Mouse (Mus musculus) frontal cortex, postnatal 14 days (tissue): ENCODE results near the gene Cit.

Experiments
- DNase-seq, 2 experiments: peaks; one replicate each; pipeline ENCODE4 v3.0.0; 2022; ENCODE audit warnings: low spot score in 2 of 2

Cit gene

DNA sequence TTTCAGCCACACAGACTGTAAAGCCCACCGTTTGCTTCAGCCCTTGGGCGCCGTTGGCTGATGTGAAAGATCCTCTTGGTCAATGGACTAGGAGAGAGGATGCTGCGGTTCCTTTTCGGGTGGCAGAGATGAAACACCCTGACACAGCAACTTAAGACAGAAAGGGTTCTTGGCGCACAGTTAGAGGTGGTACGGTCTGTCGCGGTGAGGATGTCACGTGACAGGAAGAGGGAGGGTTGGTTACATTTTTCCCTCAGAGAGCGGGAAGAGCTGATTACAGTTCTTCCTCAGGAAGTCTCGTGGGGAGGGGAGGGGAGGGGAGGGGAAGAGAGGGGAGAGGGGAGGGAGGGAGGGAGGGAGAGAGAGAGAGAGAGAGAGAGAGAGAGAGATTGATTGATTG is 192.7 kb downstream of the Cit start:
- no peak for DNase-seq

DNA sequence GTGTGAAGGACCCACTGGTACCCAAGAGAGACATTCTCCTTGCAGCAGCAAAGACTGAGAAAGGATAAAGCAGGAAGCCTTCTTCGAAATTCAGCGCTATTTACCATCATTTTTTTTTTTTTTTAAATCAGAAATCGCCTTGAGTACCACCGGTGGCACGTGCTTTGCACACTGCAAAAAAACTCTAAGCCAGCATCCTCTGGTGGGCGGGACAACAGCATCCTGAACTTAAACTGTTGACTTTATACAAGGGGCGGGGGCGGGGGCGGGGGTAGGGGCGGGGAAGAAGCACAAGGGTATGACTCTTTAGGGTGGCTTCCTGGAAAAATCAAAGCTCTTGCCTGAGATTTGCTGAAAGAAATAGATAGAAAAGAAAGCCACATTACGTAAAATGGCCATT is 194.6 kb downstream of the Cit start:
- no peak for DNase-seq

DNA sequence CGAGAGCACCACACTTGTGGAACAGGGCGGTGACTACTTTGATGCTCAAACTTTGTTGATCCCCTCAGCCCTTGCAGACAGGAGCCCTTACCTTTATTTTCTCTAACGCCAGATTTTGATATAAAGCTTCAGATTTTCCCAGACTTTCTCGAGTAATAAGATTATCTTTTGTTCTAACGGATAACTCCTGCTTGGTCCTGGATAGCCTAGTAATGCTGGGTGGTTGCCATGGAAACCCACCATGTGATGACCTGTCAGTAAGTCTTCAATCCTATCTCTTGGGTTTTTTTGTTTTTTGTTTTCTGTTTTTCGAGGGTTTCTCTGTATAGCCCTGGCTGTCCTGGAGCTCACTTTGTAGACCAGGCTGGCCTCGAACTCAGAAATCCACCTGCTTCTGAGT is 197.2 kb downstream of the Cit start:
- DNase-seq, result no peak

DNA sequence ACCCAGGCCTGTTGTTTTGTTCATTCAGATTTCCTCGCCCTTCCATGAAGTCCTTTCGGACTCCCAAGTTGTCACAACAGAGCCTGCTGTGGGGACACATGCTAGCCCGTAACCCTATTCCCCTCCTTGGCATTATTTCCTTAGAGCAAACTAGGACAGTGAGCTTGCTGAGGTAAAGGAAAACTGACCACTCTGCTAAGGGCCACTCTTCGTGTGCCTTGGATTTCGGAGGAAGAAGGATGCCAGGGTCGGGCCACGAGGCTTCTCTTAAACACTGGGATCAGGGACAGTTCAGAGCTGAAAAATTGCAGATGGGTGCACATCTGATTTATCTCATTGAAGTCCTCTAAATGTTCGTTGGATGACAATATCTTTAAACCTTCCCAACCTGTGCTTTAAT is 200.5 kb downstream of the Cit start:
- no peak for DNase-seq

DNA sequence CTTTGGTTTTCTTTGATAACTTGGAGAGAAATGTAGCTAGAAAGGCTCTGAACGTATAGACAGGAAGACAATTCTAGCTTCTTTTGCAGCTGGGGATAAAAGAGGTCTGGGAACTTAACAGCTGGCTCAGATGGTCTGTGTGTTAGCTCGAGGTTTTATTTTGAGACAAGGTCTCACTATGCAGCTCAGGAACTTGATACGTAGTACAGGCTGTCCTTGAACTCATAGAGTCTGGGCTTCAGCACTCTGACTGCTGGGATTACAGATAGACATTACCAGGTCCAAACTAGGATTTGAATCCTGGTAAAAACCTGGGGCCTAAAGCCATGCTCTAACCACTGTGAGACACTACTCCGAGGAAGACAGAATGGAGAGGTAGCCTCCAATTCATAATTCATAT is 201.2 kb downstream of the Cit start:
- DNase-seq, result no peak

DNA sequence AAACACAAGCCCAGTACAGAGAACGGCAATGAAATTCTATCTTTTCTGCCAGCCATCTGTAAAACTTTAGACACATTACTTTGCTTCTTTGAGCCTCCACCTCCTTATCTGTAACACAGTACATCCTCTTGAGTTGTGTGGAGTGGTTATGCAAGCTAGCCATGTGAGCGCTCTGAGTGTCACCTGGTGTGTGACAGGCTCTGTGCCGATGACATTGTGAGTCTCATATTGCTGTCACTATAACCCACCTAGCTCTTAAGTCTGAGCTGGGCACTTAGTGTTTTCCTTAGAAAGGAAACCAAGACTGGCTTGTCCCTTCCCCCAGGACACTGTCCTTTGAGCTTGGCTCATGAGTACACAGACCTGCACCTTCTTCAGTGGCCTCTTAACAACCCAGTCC is 203.2 kb downstream of the Cit start:
- no peak for DNase-seq

DNA sequence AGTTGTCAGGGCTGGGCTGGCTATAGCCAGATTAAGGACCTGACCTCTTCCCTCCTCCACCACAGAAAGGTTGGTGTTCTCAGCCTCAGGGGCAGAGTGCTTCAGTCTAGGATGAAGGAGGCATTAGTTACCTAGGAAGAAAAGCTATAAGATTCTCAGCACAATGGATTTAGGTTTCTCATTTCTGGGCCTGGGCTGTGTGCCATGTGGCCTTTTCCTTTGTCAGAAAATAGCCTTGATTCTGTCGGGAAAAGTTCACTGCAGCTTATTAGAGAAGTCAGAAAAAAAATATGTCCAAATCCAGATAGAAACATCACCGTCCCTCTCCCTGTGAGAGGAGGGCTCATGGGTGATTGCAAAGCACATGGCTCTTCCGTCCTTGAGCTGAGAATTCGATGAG is 204.7 kb downstream of the Cit start:
- DNase-seq, result no peak

DNA sequence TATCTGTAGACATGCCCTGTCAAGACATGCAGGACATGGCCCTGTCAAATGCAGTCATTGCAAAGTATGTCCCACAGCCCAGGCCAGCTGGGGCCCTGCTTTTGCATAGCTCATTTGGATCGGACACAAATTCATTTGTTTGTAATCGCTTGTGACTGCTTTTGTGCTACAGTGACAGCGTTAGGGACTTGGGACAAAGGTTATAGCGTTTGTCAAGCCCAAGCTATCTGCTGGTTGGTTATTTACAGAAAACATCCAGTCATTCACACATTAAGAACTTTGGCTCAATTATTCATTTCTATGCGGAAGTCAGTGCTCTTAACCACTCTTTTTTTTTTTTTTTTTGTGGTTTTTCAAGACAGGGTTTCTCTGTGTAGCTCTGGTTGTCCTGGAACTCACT is 207.1 kb downstream of the Cit start:
- no peak for DNase-seq

DNA sequence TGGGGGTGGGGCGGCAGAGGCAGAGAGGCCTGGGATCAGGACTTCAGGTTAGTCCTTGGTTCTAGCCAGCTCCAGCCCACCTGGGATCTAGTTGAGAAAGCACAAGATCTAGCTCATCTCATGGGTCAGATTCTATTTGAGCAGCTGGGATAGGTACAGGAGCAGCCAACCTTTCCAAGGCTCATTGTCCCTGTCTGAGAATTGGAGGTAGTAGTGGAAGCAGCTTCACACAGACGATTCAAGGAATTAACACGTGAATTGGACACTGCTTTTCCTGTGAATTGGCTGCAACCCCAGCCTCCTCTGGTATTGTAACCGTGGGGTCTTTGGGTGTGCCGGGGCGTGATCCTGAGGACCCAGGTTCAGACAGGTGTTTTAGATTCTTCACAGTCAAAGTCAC is 207.7 kb downstream of the Cit start:
- no peak for DNase-seq
